Mouse (Mus musculus) hindbrain, embryonic 16.5 days (tissue): ENCODE results near the gene Rcbtb2. TPM values are rescaled to one million over a fixed set of nuclear protein-coding genes. Genes with fewer than 3 reads are reported as not detected.

Source experiments
- ATAC-seq: fragments of 200-750 bp; cut with Nextera tagmentation; 2 replicates; pipeline ENCODE4 v1.8.0; 2017; ENCODE audit warnings: moderate TSS enrichment, moderate library complexity
- H3K27ac ChIP-seq: fragments of 300-500 bp; sonication (generic); 2 replicates; pipeline ENCODE4 v1.5.1; 2014; ENCODE audit warnings: low read depth, mild to moderate bottlenecking, control low read depth, low read length, moderate library complexity
- H3K27me3 ChIP-seq: fragments of 300-500 bp; sonication (generic); replicated peaks from 2 replicates; pipeline ENCODE4 v1.6.1; 2014; ENCODE audit warnings: low read length; ENCODE audit not compliant: control insufficient read depth, insufficient read depth
- H3K36me3 ChIP-seq: fragments of 300-500 bp; sonication (generic); 2 replicates; pipeline ENCODE4 v1.6.1; 2014; ENCODE audit warnings: mild to moderate bottlenecking, low read length, moderate library complexity, mixed read lengths; ENCODE audit not compliant: control insufficient read depth, insufficient read depth
- H3K4me1 ChIP-seq: fragments of 300-500 bp; sonication (generic); 2 replicates; pipeline ENCODE4 v1.6.1; 2014; ENCODE audit warnings: low read depth, low read length; ENCODE audit not compliant: control insufficient read depth, insufficient read depth
- H3K4me2 ChIP-seq: fragments of 300-500 bp; sonication (generic); 2 replicates; pipeline ENCODE4 v1.6.1; 2014; ENCODE audit warnings: mild to moderate bottlenecking, low read length, control low read depth, moderate library complexity
- H3K4me3 ChIP-seq: fragments of 300-500 bp; sonication (generic); 2 replicates; pipeline ENCODE4 v1.5.1; 2014; ENCODE audit warnings: mild to moderate bottlenecking, low read length, control low read depth, moderate library complexity
- H3K9ac ChIP-seq: fragments of 300-500 bp; sonication (generic); 2 replicates; pipeline ENCODE4 v1.6.1; 2014; ENCODE audit warnings: low read depth, mild to moderate bottlenecking, control low read depth, low read length, moderate library complexity
- H3K9me3 ChIP-seq: fragments of 300-500 bp; sonication (generic); 2 replicates; pipeline ENCODE4 v1.6.1; 2014; ENCODE audit warnings: mild to moderate bottlenecking, low read length, moderate library complexity; ENCODE audit not compliant: control insufficient read depth
- WGBS: fragments of 180-500 bp; shearing (Covaris S2); extraction: QIAGEN DNeasy Blood & Tissue Kit; methylation state at CpG from one replicate; pipeline ENCODE4 v1.1.7; 2014; 5-methylcytosine and 5-hydroxymethylcytosine counted together
- polyA plus RNA-seq: library from polyadenylated mRNA; unstranded; fragments of >200 nt; fragmentation: Nextera tagmentation; extraction: Ambion mirVana; gene quantifications from 2 replicates; pipeline ENCODE4 v1.2.1, GENCODE M21; 2015

The Rcbtb2 gene
- polyA plus RNA-seq, 1 experiment from 2014 or later, result 63.8 TPM

- no peak overlapping the region for H3K27ac ChIP-seq
Observed at GRCm38 (mm10) chr14:73175031-73175430, 52.2 kb downstream of the Rcbtb2 start.

GRCm38 (mm10) chr14:73175814-73176213, 53.0 kb downstream of the Rcbtb2 start:
- Histone ChIP-seq H3K9ac (no peak overlapping the region), H3K36me3 (peaks cover 6% of the 10 kb centered on the region), H3K9me3 (no peaks in the 10 kb centered on the region), H3K4me1 (no peaks in the 10 kb centered on the region; the same call in 1 of the 2 replicates), H3K4me3 (no peak overlapping the region), H3K27me3 (no peaks in the 10 kb centered on the region), H3K27ac (no peak overlapping the region), H3K4me2 (no peak overlapping the region)
- WGBS, result 85% methylated on average over 6 of the region's 6 CpGs
- ATAC-seq, result no peak

More at GRCm38 (mm10) chr14:73175031-73175430, 52.2 kb downstream of the Rcbtb2 start:
- WGBS, result 85% methylated on average over 1 of the region's 1 CpGs
- ATAC-seq, result no peak
- Histone ChIP-seq H3K9me3 (no peaks in the 10 kb centered on the region), H3K4me2 (no peak overlapping the region), H3K4me3 (no peak overlapping the region), H3K4me1 (no peaks in the 10 kb centered on the region; the same call in 1 of the 2 replicates), H3K27me3 (no peaks in the 10 kb centered on the region), H3K9ac (no peak overlapping the region), H3K36me3 (peaks cover 6% of the 10 kb centered on the region)

GRCm38 (mm10) chr14:73176266-73176665, 53.4 kb downstream of the Rcbtb2 start:
- ATAC-seq, result no peak
- H3K9ac ChIP-seq, result no peak overlapping the region
- H3K27ac ChIP-seq, result no peak overlapping the region
- H3K9me3 ChIP-seq, result no peaks in the 10 kb centered on the region
- H3K4me3 ChIP-seq, result no peak overlapping the region
- peaks cover 6% of the 10 kb centered on the region for H3K36me3 ChIP-seq
- 80% methylated on average over 5 of the region's 5 CpGs for WGBS
- H3K27me3 ChIP-seq, result no peaks in the 10 kb centered on the region
- H3K4me1 ChIP-seq, result no peaks in the 10 kb centered on the region; the same call in 1 of the 2 replicates
- H3K4me2 ChIP-seq, result no peak overlapping the region

GRCm38 (mm10) chr14:73177961-73178360, 55.1 kb downstream of the Rcbtb2 start:
- peaks cover 6% of the 10 kb centered on the region for H3K36me3 ChIP-seq
- H3K4me2 ChIP-seq, result no peak overlapping the region
- H3K27ac ChIP-seq, result no peak overlapping the region
- H3K9ac ChIP-seq, result no peak overlapping the region
- H3K9me3 ChIP-seq, result no peaks in the 10 kb centered on the region
- no peaks in the 10 kb centered on the region for H3K27me3 ChIP-seq
- ATAC-seq, result no peak
- no peak overlapping the region for H3K4me3 ChIP-seq
- 82% methylated on average over 11 of the region's 11 CpGs for WGBS
- H3K4me1 ChIP-seq, result no peaks in the 10 kb centered on the region; the same call in 1 of the 2 replicates

- no peak overlapping the region for H3K4me2 ChIP-seq
- WGBS, result 82% methylated on average over 4 of the region's 4 CpGs
- H3K36me3 ChIP-seq, result peaks cover 6% of the 10 kb centered on the region
- H3K4me1 ChIP-seq, result no peaks in the 10 kb centered on the region; the same call in 1 of the 2 replicates
- H3K27ac ChIP-seq, result no peak overlapping the region
- no peaks in the 10 kb centered on the region for H3K9me3 ChIP-seq
- no peak for ATAC-seq
- H3K4me3 ChIP-seq, result no peak overlapping the region
- no peak overlapping the region for H3K9ac ChIP-seq
- H3K27me3 ChIP-seq, result no peaks in the 10 kb centered on the region
Observed at GRCm38 (mm10) chr14:73179221-73179681, 56.4 kb downstream of the Rcbtb2 start.

GRCm38 (mm10) chr14:73180671-73181070, 57.8 kb downstream of the Rcbtb2 start:
- Histone ChIP-seq H3K27me3 (no peaks in the 10 kb centered on the region), H3K9me3 (peaks cover 4% of the 10 kb centered on the region; the same call in 1 of the 2 replicates), H3K4me3 (no peak overlapping the region), H3K27ac (no peak overlapping the region), H3K4me1 (no peaks in the 10 kb centered on the region; the same call in 1 of the 2 replicates), H3K36me3 (peaks cover 10% of the 10 kb centered on the region), H3K9ac (no peak overlapping the region), H3K4me2 (no peak overlapping the region)
- WGBS, result 78% methylated on average over 3 of the region's 3 CpGs
- ATAC-seq, result no peak

- Histone ChIP-seq H3K4me3 (no peak overlapping the region), H3K4me1 (no peaks in the 10 kb centered on the region; the same call in 1 of the 2 replicates), H3K27ac (no peak overlapping the region), H3K36me3 (peaks cover 12% of the 10 kb centered on the region), H3K9ac (no peak overlapping the region), H3K4me2 (no peak overlapping the region), H3K27me3 (no peaks in the 10 kb centered on the region), H3K9me3 (peaks cover 4% of the 10 kb centered on the region; the same call in 1 of the 2 replicates)
- peak; percentile 75 for ATAC-seq
- WGBS, result 41% methylated on average over 2 of the region's 2 CpGs
Observed at GRCm38 (mm10) chr14:73181144-73181543, 58.3 kb downstream of the Rcbtb2 start.

GRCm38 (mm10) chr14:73186875-73187274, 64.0 kb downstream of the Rcbtb2 start:
- Histone ChIP-seq H3K9me3 (peaks cover 4% of the 10 kb centered on the region; the same call in 1 of the 2 replicates), H3K4me1 (no peaks in the 10 kb centered on the region), H3K27me3 (no peaks in the 10 kb centered on the region), H3K4me2 (no peak overlapping the region), H3K36me3 (peaks cover 14% of the 10 kb centered on the region), H3K4me3 (no peak overlapping the region), H3K9ac (no peak overlapping the region), H3K27ac (no peak overlapping the region)
- 84% methylated on average over 7 of the region's 7 CpGs for WGBS
- ATAC-seq, result no peak

GRCm38 (mm10) chr14:73199058-73199457, 76.2 kb downstream of the Rcbtb2 start:
- Histone ChIP-seq H3K36me3 (peaks cover 11% of the 10 kb centered on the region), H3K4me2 (no peak overlapping the region), H3K9ac (no peak overlapping the region), H3K9me3 (peaks cover 3% of the 10 kb centered on the region; the same call in 1 of the 2 replicates), H3K27me3 (no peaks in the 10 kb centered on the region), H3K4me3 (no peak overlapping the region), H3K27ac (no peak overlapping the region), H3K4me1 (no peaks in the 10 kb centered on the region)
- 56% methylated on average over 5 of the region's 5 CpGs for WGBS
- no peak for ATAC-seq
